Mouse (Mus musculus) bone marrow, adult 2 months (tissue): ENCODE data around the gene Hdgfl2. TPM values are rescaled to one million over a fixed set of nuclear protein-coding genes. Genes with fewer than 3 reads are reported as not detected.
A peak's percentile ranks its signal among the peaks of the same experiment; 100 is the strongest.

Source experiments
- H3K27ac ChIP-seq: fragments of 200-500 bp; 2 replicates; pipeline ENCODE4 v1.5.1; 2012; ENCODE audit warnings: low read depth, mild to moderate bottlenecking, control low read depth, inconsistent platforms, low read length; ENCODE audit not compliant: control insufficient read depth, poor library complexity, insufficient read depth
- H3K4me1 ChIP-seq: fragments of 200-500 bp; 2 replicates; pipeline ENCODE4 v1.6.1; 2011; ENCODE audit warnings: low read length; ENCODE audit not compliant: control insufficient read depth, insufficient read depth
- H3K4me3 ChIP-seq: fragments of 200-500 bp; replicated peaks from 2 replicates; pipeline ENCODE3; 2011; ENCODE audit warnings: mild to moderate bottlenecking, low read depth, low read length, control low read depth; ENCODE audit not compliant: control insufficient read depth
- CTCF ChIP-seq: fragments of 200-500 bp; IDR thresholded peaks from 2 replicates; pipeline ENCODE4 v1.5.1; 2011; ENCODE audit warnings: low read length, control low read depth; ENCODE audit not compliant: control insufficient read depth, insufficient read depth
- POLR2A ChIP-seq: fragments of 200-500 bp; IDR thresholded peaks from 2 replicates; pipeline ENCODE4 v1.6.1; 2011; ENCODE audit warnings: low read depth, mild to moderate bottlenecking, control low read depth, low read length, borderline replicate concordance; ENCODE audit not compliant: control insufficient read depth
- WGBS: fragments of 180-500 bp; shearing (Covaris S2); methylation state at CpG from one replicate; pipeline ENCODE4 v1.1.7; 2018; 5-methylcytosine and 5-hydroxymethylcytosine counted together
- polyA plus RNA-seq: library from polyadenylated mRNA; stranded (reverse); fragments of >200 nt; gene quantifications from 2 replicates; pipeline ENCODE4 v1.2.4, GENCODE M21; 2011; ENCODE audit warnings: low replicate concordance; ENCODE audit not compliant: missing spikeins, insufficient read depth, insufficient read length

Hdgfl2 gene
- polyA plus RNA-seq, 1 experiment, result 145 TPM

GRCm38 (mm10) chr17:56125276-56125630 lies 45.8 kb downstream of the Hdgfl2 start:
- H3K27ac ChIP-seq, result no peak overlapping the region
- 89% methylated on average over 4 of the region's 4 CpGs for WGBS
- TF ChIP-seq CTCF (no peak), POLR2A (no peak)
- H3K4me3 ChIP-seq, result no peak overlapping the region
- H3K4me1 ChIP-seq, result peaks cover 4% of the 10 kb centered on the region

GRCm38 (mm10) chr17:56126175-56126574 lies 46.7 kb downstream of the Hdgfl2 start:
- WGBS, result 81% methylated on average over 11 of the region's 11 CpGs
- no peak overlapping the region for H3K27ac ChIP-seq
- peaks cover 4% of the 10 kb centered on the region for H3K4me1 ChIP-seq
- H3K4me3 ChIP-seq, result no peak overlapping the region
- TF ChIP-seq POLR2A, result no peak

GRCm38 (mm10) chr17:56128246-56128645 lies 48.8 kb downstream of the Hdgfl2 start:
- Histone ChIP-seq H3K27ac (no peak overlapping the region), H3K4me3 (no peak overlapping the region), H3K4me1 (peaks cover 2% of the 10 kb centered on the region)
- WGBS, result 36% methylated on average over 15 of the region's 15 CpGs
- TF ChIP-seq POLR2A, result no peak
- no peak for TF ChIP-seq CTCF

- Histone ChIP-seq H3K27ac (no peak overlapping the region), H3K4me1 (peaks cover 2% of the 10 kb centered on the region), H3K4me3 (no peak overlapping the region)
- WGBS, result 85% methylated on average over 10 of the region's 10 CpGs
- no peak for TF ChIP-seq POLR2A
These were observed 51.7 kb downstream of the Hdgfl2 start for GRCm38 (mm10) chr17:56131136-56131535.

GRCm38 (mm10) chr17:56131814-56132213 lies 52.4 kb downstream of the Hdgfl2 start:
- TF ChIP-seq POLR2A (no peak), CTCF (peak; percentile 83)
- WGBS, result 32% methylated on average over 7 of the region's 7 CpGs
- Histone ChIP-seq H3K4me1 (peaks cover 2% of the 10 kb centered on the region), H3K27ac (no peak overlapping the region), H3K4me3 (no peak overlapping the region)

GRCm38 (mm10) chr17:56132661-56133060 lies 53.2 kb downstream of the Hdgfl2 start:
- Histone ChIP-seq H3K4me3 (no peak overlapping the region), H3K4me1 (peaks cover 2% of the 10 kb centered on the region), H3K27ac (no peak overlapping the region)
- TF ChIP-seq POLR2A (no peak), CTCF (peak; percentile 83)
- WGBS, result 5% methylated on average over 14 of the region's 14 CpGs

GRCm38 (mm10) chr17:56133457-56134363 lies 54.3 kb downstream of the Hdgfl2 start:
- peak overlapping the region; percentile 70 for H3K4me3 ChIP-seq
- TF ChIP-seq POLR2A, result no peak
- no peak for TF ChIP-seq CTCF
- peak overlapping the region; percentile 55 for H3K27ac ChIP-seq

GRCm38 (mm10) chr17:56134463-56134971 lies 55.1 kb downstream of the Hdgfl2 start:
- H3K4me1 ChIP-seq, result no peaks in the 10 kb centered on the region; the same call in 1 of the 2 replicates
- TF ChIP-seq POLR2A (0 out of 2 replicates have a peak, but pooled peaks have one; percentile 41), CTCF (peak; percentile 93)
- WGBS, result under 1% methylated on average over 27 of the region's 27 CpGs
- peak overlapping the region; percentile 70 for H3K4me3 ChIP-seq
- H3K27ac ChIP-seq, result peak overlapping the region; percentile 55; the same call in 1 of the 2 replicates

More at GRCm38 (mm10) chr17:56133457-56134363, 54.3 kb downstream of the Hdgfl2 start:
- 1% methylated on average over 19 of the region's 21 CpGs for WGBS
- no peaks in the 10 kb centered on the region; the same call in 1 of the 2 replicates for H3K4me1 ChIP-seq
